Mouse (Mus musculus): ENCODE measurements around the gene Wbp1l. TPM values are rescaled to one million over a fixed set of nuclear protein-coding genes. Genes with fewer than 3 reads are reported as not detected.

The Wbp1l gene
- polyA plus RNA-seq, 1 experiment from 2014 or later: 53.4 TPM

GRCm38 (mm10) chr19:46572548-46572947 is 26.3 kb upstream of the Wbp1l start:
- H3K4me2 ChIP-seq: peak overlapping the region; percentile 67
- H3K9ac ChIP-seq: peak overlapping the region; percentile 54
- H3K9me3 ChIP-seq: no peaks in the 10 kb centered on the region
- H3K4me1 ChIP-seq: peaks cover 22% of the 10 kb centered on the region
- peak overlapping the region; percentile 71 for H3K4me3 ChIP-seq
- 0% methylated on average over 17 of the region's 17 CpGs for WGBS
- H3K27ac ChIP-seq: peak overlapping the region; percentile 85
- no peaks in the 10 kb centered on the region for H3K27me3 ChIP-seq
- no peak for ATAC-seq (ENCODE audit: insufficient number of reproducible peaks, low FRiP score, low TSS enrichment, low read depth)
- no peaks in the 10 kb centered on the region for H3K36me3 ChIP-seq

- Histone ChIP-seq H3K4me2 (peak within 1 kb of the TSS; percentile 70), H3K36me3 (no peaks in the 10 kb centered on the region), H3K27ac (peak within 1 kb of the TSS; percentile 85), H3K9ac (peak within 1 kb of the TSS; percentile 68), H3K9me3 (no peaks in the 10 kb centered on the region), H3K4me1 (peaks cover 22% of the 10 kb centered on the region), H3K4me3 (peak within 1 kb of the TSS; percentile 71), H3K27me3 (no peaks in the 10 kb centered on the region)
- ATAC-seq (ENCODE audit: insufficient number of reproducible peaks, low FRiP score, low TSS enrichment, low read depth): peak; percentile 97
- WGBS: under 1% methylated on average over 63 of the region's 67 CpGs
Measured at GRCm38 (mm10) chr19:46572951-46573937, 25.6 kb upstream of the Wbp1l start, which contains the start of the genes Arl3 and Sfxn2. Gene Arl3 (minus strand): TSS chr19:46573198. Gene Sfxn2 (plus strand): TSS chr19:46573365.

- Histone ChIP-seq H3K9ac (peak overlapping the region; percentile 68; the same call in 1 of the 2 replicates), H3K27ac (no peak overlapping the region), H3K9me3 (no peaks in the 10 kb centered on the region), H3K27me3 (no peaks in the 10 kb centered on the region), H3K4me3 (peak overlapping the region; percentile 71), H3K4me1 (peaks cover 22% of the 10 kb centered on the region), H3K4me2 (peak overlapping the region; percentile 70), H3K36me3 (no peaks in the 10 kb centered on the region)
- ATAC-seq (ENCODE audit: insufficient number of reproducible peaks, low FRiP score, low TSS enrichment, low read depth): no peak
- WGBS: 30% methylated on average over 6 of the region's 6 CpGs
Measured at GRCm38 (mm10) chr19:46573990-46574389, 24.9 kb upstream of the Wbp1l start.

GRCm38 (mm10) chr19:46575196-46575595 is 23.7 kb upstream of the Wbp1l start:
- Histone ChIP-seq H3K27me3 (no peaks in the 10 kb centered on the region), H3K4me1 (peaks cover 22% of the 10 kb centered on the region), H3K9ac (no peak overlapping the region), H3K36me3 (no peaks in the 10 kb centered on the region), H3K4me2 (no peak overlapping the region), H3K4me3 (no peak overlapping the region), H3K9me3 (no peaks in the 10 kb centered on the region), H3K27ac (no peak overlapping the region)
- ATAC-seq (ENCODE audit: insufficient number of reproducible peaks, low FRiP score, low TSS enrichment, low read depth): no peak
- 45% methylated on average over 4 of the region's 4 CpGs for WGBS

- Histone ChIP-seq H3K4me3 (no peak overlapping the region), H3K9ac (no peak overlapping the region), H3K9me3 (no peaks in the 10 kb centered on the region), H3K27ac (no peak overlapping the region), H3K27me3 (no peaks in the 10 kb centered on the region), H3K36me3 (peaks cover 74% of the 10 kb centered on the region), H3K4me2 (no peak overlapping the region), H3K4me1 (no peaks in the 10 kb centered on the region)
- ATAC-seq (ENCODE audit: insufficient number of reproducible peaks, low FRiP score, low TSS enrichment, low read depth): peak; percentile 57; the same call in 1 of the 2 replicates
- 57% methylated on average over 13 of the region's 13 CpGs for WGBS
Measured at GRCm38 (mm10) chr19:46587823-46588508, 10.9 kb upstream of the Wbp1l start.

GRCm38 (mm10) chr19:46591575-46591974 is 7.3 kb upstream of the Wbp1l start:
- WGBS: 85% methylated on average over 6 of the region's 6 CpGs

GRCm38 (mm10) chr19:46592751-46593439 is 6.0 kb upstream of the Wbp1l start:
- H3K9ac ChIP-seq: no peak overlapping the region
- no peaks in the 10 kb centered on the region for H3K9me3 ChIP-seq
- WGBS: 92% methylated on average over 9 of the region's 9 CpGs
- no peak overlapping the region for H3K4me2 ChIP-seq
- H3K4me1 ChIP-seq: no peaks in the 10 kb centered on the region
- H3K27me3 ChIP-seq: no peaks in the 10 kb centered on the region
- H3K4me3 ChIP-seq: no peak overlapping the region
- ATAC-seq (ENCODE audit: insufficient number of reproducible peaks, low FRiP score, low TSS enrichment, low read depth): no peak
- no peak overlapping the region for H3K27ac ChIP-seq
- peaks cover 79% of the 10 kb centered on the region for H3K36me3 ChIP-seq

More at GRCm38 (mm10) chr19:46591575-46591974, 7.3 kb upstream of the Wbp1l start:
- peaks cover 86% of the 10 kb centered on the region for H3K36me3 ChIP-seq
- no peaks in the 10 kb centered on the region for H3K9me3 ChIP-seq
- H3K4me3 ChIP-seq: no peak overlapping the region
- H3K4me2 ChIP-seq: no peak overlapping the region
- H3K27ac ChIP-seq: no peak overlapping the region
- ATAC-seq (ENCODE audit: insufficient number of reproducible peaks, low FRiP score, low TSS enrichment, low read depth): no peak
- no peaks in the 10 kb centered on the region for H3K4me1 ChIP-seq
- no peak overlapping the region for H3K9ac ChIP-seq
- H3K27me3 ChIP-seq: no peaks in the 10 kb centered on the region

- H3K4me1 ChIP-seq: peaks cover 16% of the 10 kb centered on the region
- H3K27ac ChIP-seq: 0 out of 2 replicates have a peak overlapping the region, but pooled peaks have one; percentile 17
- H3K4me2 ChIP-seq: peak overlapping the region; percentile 84
- H3K4me3 ChIP-seq: peak overlapping the region; percentile 100; the same call in 1 of the 2 replicates
- peaks cover 33% of the 10 kb centered on the region; the same call in 1 of the 2 replicates for H3K36me3 ChIP-seq
- ATAC-seq (ENCODE audit: insufficient number of reproducible peaks, low FRiP score, low TSS enrichment, low read depth): no peak
- H3K9ac ChIP-seq: no peak overlapping the region
- no peaks in the 10 kb centered on the region for H3K9me3 ChIP-seq
- 76% methylated on average over 4 of the region's 4 CpGs for WGBS
- no peaks in the 10 kb centered on the region for H3K27me3 ChIP-seq
Measured at GRCm38 (mm10) chr19:46598187-46598586, 697 bp upstream of the Wbp1l start.

- peak overlapping the region; percentile 75 for H3K27ac ChIP-seq
- H3K4me1 ChIP-seq: peaks cover 16% of the 10 kb centered on the region
- no peaks in the 10 kb centered on the region for H3K9me3 ChIP-seq
- no peaks in the 10 kb centered on the region for H3K27me3 ChIP-seq
- peaks cover 33% of the 10 kb centered on the region for H3K36me3 ChIP-seq
- H3K4me2 ChIP-seq: peak overlapping the region; percentile 84
- peak overlapping the region; percentile 100 for H3K4me3 ChIP-seq
- peak overlapping the region; percentile 72 for H3K9ac ChIP-seq
- ATAC-seq (ENCODE audit: insufficient number of reproducible peaks, low FRiP score, low TSS enrichment, low read depth): no peak
- WGBS: 15% methylated on average over 22 of the region's 22 CpGs
Measured at GRCm38 (mm10) chr19:46599375-46600256, 732 bp downstream of the Wbp1l start.

- WGBS: 79% methylated on average over 4 of the region's 4 CpGs
- Histone ChIP-seq H3K9me3 (no peaks in the 10 kb centered on the region), H3K4me3 (peak overlapping the region; percentile 100), H3K4me1 (peaks cover 16% of the 10 kb centered on the region), H3K27me3 (no peaks in the 10 kb centered on the region), H3K4me2 (peak overlapping the region; percentile 84), H3K36me3 (peaks cover 31% of the 10 kb centered on the region), H3K9ac (no peak overlapping the region), H3K27ac (no peak overlapping the region)
- no peak for ATAC-seq (ENCODE audit: insufficient number of reproducible peaks, low FRiP score, low TSS enrichment, low read depth)
Measured at GRCm38 (mm10) chr19:46600371-46600770, 1.5 kb downstream of the Wbp1l start.
